Mouse (Mus musculus): Measurements from ENCODE around the gene Tbcel. TPM values are rescaled to one million over a fixed set of nuclear protein-coding genes. Genes with fewer than 3 reads are reported as not detected.

The Tbcel gene
- 4.7 and 5.0 TPM in 2 replicates for polyA plus RNA-seq (2015; fragmentation: Nextera tagmentation; extraction: Ambion mirVana)

DNA sequence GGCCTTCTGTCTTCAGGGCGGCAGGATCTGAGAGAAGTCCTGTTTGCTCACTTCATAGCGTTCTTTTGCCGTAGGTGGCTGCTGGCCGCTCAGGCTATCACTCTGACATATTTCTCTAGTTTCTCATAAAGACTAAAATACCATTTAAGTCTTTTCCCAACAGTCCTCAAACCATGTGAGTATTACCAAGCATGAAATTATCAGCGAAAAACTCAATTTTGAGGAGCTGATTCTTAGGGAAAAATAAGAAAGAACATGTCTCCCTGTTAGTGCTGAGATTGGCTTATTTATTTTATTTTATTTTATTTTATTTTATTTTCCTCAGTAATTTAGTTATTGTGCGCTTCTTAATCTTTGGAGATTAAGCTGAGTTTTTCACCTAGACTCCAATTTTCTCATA is at the start of gene Tbcel:
Gene Tbcel (minus strand): TSS at position 101 of the 400 bp plus-strand sequence.
- Histone ChIP-seq H3K27ac (replicated peaks) (no peak within 1 kb of the TSS), H3K4me1 (no peaks in the 10 kb centered on the region), H3K27me3 (no peaks in the 10 kb centered on the region; the same call in 1 of the 2 replicates), H3K9ac (no peak within 1 kb of the TSS), H3K9me3 (replicated peaks) (no peaks in the 10 kb centered on the region), H3K36me3 (no peaks in the 10 kb centered on the region), H3K4me3 (replicated peaks) (no peak within 1 kb of the TSS), H3K4me2 (replicated peaks) (no peak within 1 kb of the TSS)
- 80% methylated on average over 6 of the region's 6 CpGs for WGBS
- no peak for ATAC-seq (ENCODE audit: insufficient number of reproducible peaks, low FRiP score, low TSS enrichment, low read depth)

GRCm38 (mm10) chr9:42555186-42555585 is 47.6 kb upstream of the Tbcel start:
- Histone ChIP-seq H3K4me3 (replicated peaks) (no peak overlapping the region), H3K4me2 (replicated peaks) (no peak overlapping the region), H3K9me3 (replicated peaks) (no peaks in the 10 kb centered on the region), H3K4me1 (no peaks in the 10 kb centered on the region), H3K9ac (no peak overlapping the region), H3K27ac (replicated peaks) (no peak overlapping the region), H3K27me3 (no peaks in the 10 kb centered on the region), H3K36me3 (no peaks in the 10 kb centered on the region)
- no peak for ATAC-seq (ENCODE audit: insufficient number of reproducible peaks, low FRiP score, low TSS enrichment, low read depth)
- WGBS, result 95% methylated on average over 1 of the region's 1 CpGs

DNA sequence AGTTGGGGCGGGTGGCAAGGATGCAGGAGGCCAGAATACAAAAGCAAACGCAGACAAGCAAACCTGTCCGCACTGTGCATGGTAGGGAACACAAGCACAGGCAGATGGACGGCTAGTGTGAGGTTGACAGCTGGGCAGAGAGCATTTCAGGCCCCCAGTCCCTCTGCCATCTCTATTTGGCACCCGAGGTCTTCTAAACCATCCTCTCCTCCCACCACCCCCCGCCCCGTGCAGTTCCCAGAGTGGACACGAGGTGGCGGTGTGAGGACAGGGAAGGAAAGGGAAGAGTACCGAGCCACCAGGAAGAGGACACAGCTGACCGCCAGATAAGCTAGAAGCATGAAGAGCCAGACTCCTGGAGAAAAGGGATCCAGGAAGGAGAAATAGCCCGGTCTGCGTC is 42.5 kb upstream of the Tbcel start:
- no peaks in the 10 kb centered on the region for H3K27me3 ChIP-seq
- H3K36me3 ChIP-seq, result no peaks in the 10 kb centered on the region
- ATAC-seq (ENCODE audit: insufficient number of reproducible peaks, low FRiP score, low TSS enrichment, low read depth), result no peak
- H3K4me3 ChIP-seq (replicated peaks), result no peak overlapping the region
- H3K27ac ChIP-seq (replicated peaks), result no peak overlapping the region
- no peaks in the 10 kb centered on the region for H3K4me1 ChIP-seq
- no peak overlapping the region; the same call in 1 of the 2 replicates for H3K4me2 ChIP-seq (replicated peaks)
- WGBS, result 15% methylated on average over 13 of the region's 13 CpGs
- H3K9me3 ChIP-seq (replicated peaks), result no peaks in the 10 kb centered on the region
- H3K9ac ChIP-seq, result no peak overlapping the region

DNA sequence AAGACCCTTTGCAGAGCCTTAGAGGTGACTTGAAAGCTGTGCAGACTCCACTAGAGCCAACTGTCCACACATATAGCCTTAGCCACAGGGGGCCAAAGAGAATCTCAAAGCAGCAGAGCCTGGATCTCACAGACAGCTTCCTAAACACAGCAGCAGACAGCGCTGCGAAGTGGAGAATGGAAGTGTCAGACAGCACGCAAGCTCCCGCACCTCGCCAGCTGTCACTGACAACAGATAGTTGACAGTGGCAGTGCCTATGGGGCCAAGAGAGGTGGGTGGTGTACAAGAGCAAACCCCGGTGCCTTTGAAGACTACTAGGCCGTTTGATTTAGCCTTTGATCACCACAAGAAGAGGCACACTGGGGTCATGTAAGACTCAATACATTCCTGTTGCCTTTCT is 41.4 kb upstream of the Tbcel start:
- no peaks in the 10 kb centered on the region for H3K27me3 ChIP-seq
- no peaks in the 10 kb centered on the region for H3K9me3 ChIP-seq (replicated peaks)
- H3K36me3 ChIP-seq, result no peaks in the 10 kb centered on the region
- 69% methylated on average over 7 of the region's 7 CpGs for WGBS
- no peak for ATAC-seq (ENCODE audit: insufficient number of reproducible peaks, low FRiP score, low TSS enrichment, low read depth)
- no peak overlapping the region for H3K9ac ChIP-seq
- no peaks in the 10 kb centered on the region for H3K4me1 ChIP-seq
- H3K27ac ChIP-seq (replicated peaks), result no peak overlapping the region
- no peak overlapping the region for H3K4me3 ChIP-seq (replicated peaks)
- H3K4me2 ChIP-seq (replicated peaks), result no peak overlapping the region

- H3K4me3 ChIP-seq (replicated peaks), result no peak overlapping the region
- no peak overlapping the region for H3K27ac ChIP-seq (replicated peaks)
- no peak overlapping the region for H3K4me2 ChIP-seq (replicated peaks)
- no peaks in the 10 kb centered on the region for H3K36me3 ChIP-seq
- no peaks in the 10 kb centered on the region for H3K9me3 ChIP-seq (replicated peaks)
- ATAC-seq (ENCODE audit: insufficient number of reproducible peaks, low FRiP score, low TSS enrichment, low read depth), result no peak
- H3K27me3 ChIP-seq, result no peaks in the 10 kb centered on the region
- 75% methylated on average over 10 of the region's 10 CpGs for WGBS
- no peak overlapping the region for H3K9ac ChIP-seq
- no peaks in the 10 kb centered on the region for H3K4me1 ChIP-seq
These were observed 36.9 kb upstream of the Tbcel start for GRCm38 (mm10) chr9:42544521-42544920.

DNA sequence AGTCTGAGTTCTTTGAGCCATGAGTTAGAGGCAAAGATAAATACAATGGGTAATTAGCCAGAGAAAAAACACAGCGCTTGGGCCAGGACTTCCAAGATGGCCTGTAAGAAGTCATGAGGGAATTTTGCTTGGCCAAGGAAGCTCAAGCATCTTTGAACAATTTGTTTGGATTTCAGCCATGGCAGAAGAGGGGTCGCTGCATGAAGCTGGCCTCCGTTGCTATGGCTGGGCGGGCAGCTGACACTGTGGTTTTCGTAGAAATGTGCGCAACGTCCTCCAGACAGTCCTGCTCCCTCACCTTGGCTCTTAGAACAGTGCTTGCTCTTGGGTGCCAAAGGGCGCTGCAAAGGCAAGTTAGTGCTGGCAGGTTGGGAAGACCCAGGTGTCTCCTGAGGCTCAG is 25.9 kb upstream of the Tbcel start:
- no peak overlapping the region for H3K4me2 ChIP-seq (replicated peaks)
- H3K4me3 ChIP-seq (replicated peaks), result no peak overlapping the region
- no peaks in the 10 kb centered on the region for H3K36me3 ChIP-seq
- H3K4me1 ChIP-seq, result peaks cover 12% of the 10 kb centered on the region; the same call in 1 of the 2 replicates
- no peak overlapping the region for H3K27ac ChIP-seq (replicated peaks)
- no peaks in the 10 kb centered on the region for H3K27me3 ChIP-seq
- WGBS, result 84% methylated on average over 8 of the region's 8 CpGs
- no peak overlapping the region for H3K9ac ChIP-seq
- ATAC-seq (ENCODE audit: insufficient number of reproducible peaks, low FRiP score, low TSS enrichment, low read depth), result no peak
- H3K9me3 ChIP-seq (replicated peaks), result no peaks in the 10 kb centered on the region

GRCm38 (mm10) chr9:42533041-42533440 is 25.4 kb upstream of the Tbcel start:
- H3K4me2 ChIP-seq (replicated peaks), result no peak overlapping the region
- WGBS, result 27% methylated on average over 6 of the region's 6 CpGs
- no peaks in the 10 kb centered on the region for H3K9me3 ChIP-seq (replicated peaks)
- H3K4me1 ChIP-seq, result peaks cover 12% of the 10 kb centered on the region; the same call in 1 of the 2 replicates
- H3K9ac ChIP-seq, result no peak overlapping the region
- no peaks in the 10 kb centered on the region for H3K36me3 ChIP-seq
- ATAC-seq (ENCODE audit: insufficient number of reproducible peaks, low FRiP score, low TSS enrichment, low read depth), result no peak
- no peak overlapping the region for H3K27ac ChIP-seq (replicated peaks)
- no peak overlapping the region for H3K4me3 ChIP-seq (replicated peaks)
- H3K27me3 ChIP-seq, result no peaks in the 10 kb centered on the region

DNA sequence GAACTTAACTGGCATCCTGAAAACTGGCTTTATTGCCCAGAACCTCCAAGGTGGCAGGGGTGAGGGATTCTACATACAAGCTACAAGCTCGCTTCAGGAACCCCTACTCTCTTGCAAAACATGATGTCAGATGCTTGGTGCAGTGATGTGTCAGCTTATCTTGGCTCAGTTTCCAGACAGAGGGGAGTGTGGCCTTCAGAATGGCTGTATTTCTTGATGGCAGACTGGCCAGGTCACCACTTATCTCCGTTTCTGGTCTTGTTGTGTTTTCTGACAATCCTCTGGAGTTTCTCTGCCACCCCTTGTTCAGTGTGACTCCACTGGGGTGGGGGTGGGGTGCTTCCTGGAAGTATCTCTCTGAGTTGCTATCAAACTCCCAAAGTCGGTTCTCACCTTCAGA is 24.3 kb upstream of the Tbcel start:
- Histone ChIP-seq H3K4me3 (replicated peaks) (no peak overlapping the region), H3K9ac (no peak overlapping the region), H3K27me3 (no peaks in the 10 kb centered on the region), H3K27ac (replicated peaks) (no peak overlapping the region), H3K4me1 (peaks cover 12% of the 10 kb centered on the region; the same call in 1 of the 2 replicates), H3K36me3 (no peaks in the 10 kb centered on the region), H3K9me3 (replicated peaks) (no peaks in the 10 kb centered on the region), H3K4me2 (replicated peaks) (no peak overlapping the region)
- ATAC-seq (ENCODE audit: insufficient number of reproducible peaks, low FRiP score, low TSS enrichment, low read depth), result no peak
- 47% methylated on average over 3 of the region's 3 CpGs for WGBS

DNA sequence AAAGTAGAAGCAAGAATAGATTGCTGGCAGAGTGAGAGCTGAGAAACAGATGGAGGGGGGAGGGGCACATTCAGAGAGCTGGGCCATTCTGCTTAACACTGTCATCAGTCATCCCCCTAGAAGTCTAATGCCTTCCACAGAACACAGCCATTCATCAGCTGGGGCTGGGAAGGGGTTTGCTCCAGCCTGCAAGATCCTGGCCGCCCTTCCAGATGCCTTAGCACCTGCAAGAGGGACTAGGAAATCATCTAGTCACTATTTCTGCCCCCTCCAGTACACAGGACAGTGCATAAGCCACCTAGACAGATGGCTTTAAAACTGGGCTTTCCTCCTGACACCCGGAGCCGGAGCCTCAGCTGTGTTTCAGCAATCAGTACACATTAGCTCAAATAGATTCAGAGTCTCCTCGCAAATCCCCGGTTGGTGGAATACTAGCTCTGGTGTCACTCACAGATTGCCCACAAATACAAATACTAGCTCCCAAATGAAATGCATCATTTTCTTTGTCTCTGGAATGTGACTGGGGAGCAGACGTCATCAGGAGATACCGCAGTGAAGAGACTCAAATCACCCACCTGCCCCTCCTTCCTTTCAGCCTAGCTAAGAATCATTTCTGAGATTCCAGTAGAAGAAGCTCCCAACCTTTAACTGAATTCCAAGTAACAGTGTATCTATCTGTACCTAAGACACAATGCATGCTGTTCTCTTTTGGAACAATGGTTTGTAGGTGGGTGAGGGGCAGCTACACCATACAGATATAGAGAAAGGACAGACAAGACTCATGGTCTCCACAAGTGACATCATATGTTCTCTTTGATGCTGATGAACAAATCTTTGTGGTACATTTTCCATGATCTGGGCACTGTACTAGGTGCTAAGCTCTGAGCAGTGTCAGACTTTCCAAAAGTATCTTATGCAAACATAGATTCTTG is 22.9 kb upstream of the Tbcel start:
- Histone ChIP-seq H3K9me3 (replicated peaks) (no peaks in the 10 kb centered on the region), H3K27me3 (no peaks in the 10 kb centered on the region), H3K9ac (no peak overlapping the region), H3K4me1 (peaks cover 12% of the 10 kb centered on the region; the same call in 1 of the 2 replicates), H3K27ac (replicated peaks) (no peak overlapping the region), H3K4me3 (replicated peaks) (no peak overlapping the region), H3K4me2 (replicated peaks) (no peak overlapping the region), H3K36me3 (no peaks in the 10 kb centered on the region)
- WGBS, result 48% methylated on average over 7 of the region's 7 CpGs
- ATAC-seq (ENCODE audit: insufficient number of reproducible peaks, low FRiP score, low TSS enrichment, low read depth), result no peak

- H3K27me3 ChIP-seq, result peaks cover 12% of the 10 kb centered on the region; the same call in 1 of the 2 replicates
- H3K9me3 ChIP-seq (replicated peaks), result no peaks in the 10 kb centered on the region
- H3K4me2 ChIP-seq (replicated peaks), result peak overlapping the region; percentile 76
- peaks cover 11% of the 10 kb centered on the region for H3K4me1 ChIP-seq
- 3% methylated on average over 36 of the region's 36 CpGs for WGBS
- peak overlapping the region; percentile 48 for H3K27ac ChIP-seq (replicated peaks)
- H3K36me3 ChIP-seq, result no peaks in the 10 kb centered on the region
- peak overlapping the region; percentile 39 for H3K4me3 ChIP-seq (replicated peaks)
- peak; percentile 67; the same call in 1 of the 2 replicates for ATAC-seq (ENCODE audit: insufficient number of reproducible peaks, low FRiP score, low TSS enrichment, low read depth)
- peak overlapping the region; percentile 34 for H3K9ac ChIP-seq
These were observed 13.0 kb upstream of the Tbcel start for GRCm38 (mm10) chr9:42520587-42521084.

- WGBS, result 64% methylated on average over 14 of the region's 14 CpGs
- H3K4me1 ChIP-seq, result peaks cover 16% of the 10 kb centered on the region
- no peaks in the 10 kb centered on the region for H3K9me3 ChIP-seq (replicated peaks)
- ATAC-seq (ENCODE audit: insufficient number of reproducible peaks, low FRiP score, low TSS enrichment, low read depth), result no peak
- H3K27ac ChIP-seq (replicated peaks), result no peak overlapping the region
- H3K4me3 ChIP-seq (replicated peaks), result no peak overlapping the region
- no peak overlapping the region for H3K9ac ChIP-seq
- H3K27me3 ChIP-seq, result peaks cover 12% of the 10 kb centered on the region
- H3K4me2 ChIP-seq (replicated peaks), result no peak overlapping the region
- no peaks in the 10 kb centered on the region for H3K36me3 ChIP-seq
These were observed 10.6 kb upstream of the Tbcel start for GRCm38 (mm10) chr9:42518163-42518562.
